Mouse (Mus musculus) limb, embryonic 13.5 days (tissue): ENCODE data around the gene Cse1l. TPM values are rescaled to one million over a fixed set of nuclear protein-coding genes. Genes with fewer than 3 reads are reported as not detected.

ENCODE experiments used
- ATAC-seq: fragments of 200-750 bp; cut with Nextera tagmentation; 2 replicates; pipeline ENCODE4 v1.8.0; 2017; ENCODE audit warnings: low read depth, moderate number of reproducible peaks, moderate TSS enrichment; ENCODE audit not compliant: low FRiP score
- H3K27ac ChIP-seq: fragments of 300-500 bp; sonication (generic); 2 replicates; pipeline ENCODE4 v1.5.1; 2015; ENCODE audit warnings: inconsistent platforms, mild to moderate bottlenecking, moderate library complexity
- H3K27me3 ChIP-seq: fragments of 300-500 bp; sonication (generic); 2 replicates; pipeline ENCODE4 v1.6.1; 2015; ENCODE audit warnings: mild to moderate bottlenecking, inconsistent platforms
- H3K36me3 ChIP-seq: fragments of 300-500 bp; sonication (generic); 2 replicates; pipeline ENCODE4 v1.6.1; 2015; ENCODE audit warnings: inconsistent platforms, mild to moderate bottlenecking, moderate library complexity
- H3K4me1 ChIP-seq: fragments of 300-500 bp; sonication (generic); 2 replicates; pipeline ENCODE4 v1.6.1; 2015; ENCODE audit warnings: inconsistent platforms
- H3K4me2 ChIP-seq: fragments of 300-500 bp; sonication (generic); replicated peaks from 2 replicates; pipeline ENCODE4 v1.6.1; 2015; ENCODE audit warnings: inconsistent platforms, mild to moderate bottlenecking, moderate library complexity
- H3K4me3 ChIP-seq: fragments of 300-500 bp; sonication (generic); 2 replicates; pipeline ENCODE4 v1.5.1; 2015; ENCODE audit warnings: moderate library complexity, mild to moderate bottlenecking, inconsistent platforms
- H3K9ac ChIP-seq: fragments of 300-500 bp; sonication (generic); 2 replicates; pipeline ENCODE4 v1.6.1; 2015; ENCODE audit warnings: mild to moderate bottlenecking, inconsistent platforms
- H3K9me3 ChIP-seq: fragments of 300-500 bp; sonication (generic); 2 replicates; pipeline ENCODE4 v1.6.1; 2016; ENCODE audit warnings: inconsistent platforms
- WGBS: fragments of 180-500 bp; shearing (Covaris S2); methylation state at CpG from one replicate; pipeline ENCODE4 v1.1.7; 2015; 5-methylcytosine and 5-hydroxymethylcytosine counted together
- polyA plus RNA-seq: library from polyadenylated mRNA; unstranded; fragments of >200 nt; fragmentation: Nextera tagmentation; extraction: Ambion mirVana; gene quantifications from 2 replicates; pipeline ENCODE4 v1.2.1, GENCODE M21; 2015

Cse1l gene
- polyA plus RNA-seq, 1 experiment from 2014 or later = 127 TPM

DNA sequence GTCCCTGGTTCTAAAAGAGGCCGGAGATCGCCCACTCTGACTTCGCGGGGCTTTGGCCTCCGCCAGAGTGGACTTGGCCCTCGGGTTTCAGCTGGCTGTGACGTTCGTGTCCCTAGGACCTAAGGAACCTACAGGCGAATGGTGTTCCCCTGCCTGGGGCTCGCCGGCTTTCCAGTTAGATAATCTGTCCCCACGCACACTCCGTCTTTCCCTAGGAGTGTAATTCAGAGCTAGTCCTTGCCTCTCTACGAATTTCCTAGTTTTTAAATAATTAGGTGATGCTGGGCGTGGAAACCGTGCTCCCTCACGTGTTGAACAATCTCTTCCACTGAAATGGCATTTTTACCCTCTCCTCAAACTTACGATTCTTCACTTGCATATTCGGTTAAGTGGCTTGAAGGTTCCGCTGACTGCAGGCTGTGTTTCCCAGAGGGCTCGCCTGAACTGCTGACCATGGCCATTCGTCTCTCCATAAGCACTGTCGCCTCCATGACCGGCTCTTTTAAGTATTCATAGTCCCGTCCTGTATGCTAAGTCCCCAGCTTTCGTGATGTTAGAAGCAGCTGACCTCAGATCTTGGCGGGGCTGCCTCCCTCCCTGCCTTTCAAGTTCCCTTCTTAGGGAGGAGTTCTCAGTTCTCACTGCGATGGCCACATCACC, 813 bp downstream of the Cse1l start:
- ATAC-seq = peak; percentile 34
- Histone ChIP-seq H3K27ac (peak overlapping the region; percentile 98; the same call in 1 of the 2 replicates), H3K36me3 (peaks cover 12% of the 10 kb centered on the region), H3K4me1 (peaks cover 13% of the 10 kb centered on the region), H3K9me3 (no peaks in the 10 kb centered on the region), H3K9ac (peak overlapping the region; percentile 90), H3K27me3 (no peaks in the 10 kb centered on the region), H3K4me3 (peak overlapping the region; percentile 86), H3K4me2 (peak overlapping the region; percentile 97)
- under 1% methylated on average over 28 of the region's 28 CpGs for WGBS

DNA sequence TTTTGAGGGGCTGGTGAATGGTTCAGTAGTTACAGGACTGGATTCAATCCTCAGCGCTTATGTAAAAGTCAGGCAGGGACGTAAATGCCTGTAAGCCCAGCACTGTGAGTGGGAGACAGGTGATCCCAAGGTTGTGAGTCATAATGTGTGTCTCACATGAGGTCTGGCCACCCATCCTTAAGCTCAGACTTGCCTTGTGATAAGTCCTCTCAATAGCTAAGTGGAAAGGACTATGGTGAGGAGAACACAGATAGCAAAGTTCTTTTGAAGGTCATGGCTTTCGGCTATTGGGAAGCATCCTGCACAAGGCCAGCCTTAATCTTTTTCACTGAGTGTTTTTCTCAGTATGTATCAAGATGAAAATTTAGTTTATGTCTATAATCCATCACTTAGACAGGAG, 3.9 kb downstream of the Cse1l start:
- peaks cover 12% of the 10 kb centered on the region for H3K36me3 ChIP-seq
- no peaks in the 10 kb centered on the region for H3K9me3 ChIP-seq
- H3K27ac ChIP-seq = no peak overlapping the region
- H3K9ac ChIP-seq = no peak overlapping the region
- 94% methylated on average over 3 of the region's 3 CpGs for WGBS
- H3K4me2 ChIP-seq = no peak overlapping the region
- H3K27me3 ChIP-seq = no peaks in the 10 kb centered on the region
- H3K4me3 ChIP-seq = no peak overlapping the region
- ATAC-seq = no peak
- peaks cover 13% of the 10 kb centered on the region for H3K4me1 ChIP-seq

DNA sequence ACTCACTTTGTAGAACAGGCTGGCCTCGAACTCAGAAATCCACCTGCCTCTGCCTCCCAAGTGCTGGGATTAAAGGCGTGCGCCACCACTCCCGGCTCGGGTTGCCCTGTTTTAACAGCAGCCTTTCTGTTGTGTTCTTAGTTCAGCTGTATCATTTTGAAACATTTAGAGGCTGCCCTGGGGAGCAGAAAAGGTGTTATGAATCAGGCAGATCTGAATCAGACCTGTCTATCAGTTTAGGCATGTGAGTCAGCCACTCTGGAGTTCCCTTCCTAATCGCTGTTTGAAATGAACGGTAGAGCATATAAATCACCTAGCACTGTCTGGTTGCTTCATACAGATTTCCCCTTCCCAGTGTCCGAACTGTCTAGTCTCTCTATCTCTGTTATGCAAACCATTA, 4.7 kb downstream of the Cse1l start:
- H3K9me3 ChIP-seq = no peaks in the 10 kb centered on the region
- H3K27ac ChIP-seq = no peak overlapping the region
- H3K27me3 ChIP-seq = no peaks in the 10 kb centered on the region
- no peak overlapping the region for H3K9ac ChIP-seq
- H3K36me3 ChIP-seq = peaks cover 12% of the 10 kb centered on the region
- no peak overlapping the region for H3K4me2 ChIP-seq
- no peak overlapping the region for H3K4me3 ChIP-seq
- WGBS = 90% methylated on average over 8 of the region's 8 CpGs
- ATAC-seq = no peak
- H3K4me1 ChIP-seq = peaks cover 13% of the 10 kb centered on the region

DNA sequence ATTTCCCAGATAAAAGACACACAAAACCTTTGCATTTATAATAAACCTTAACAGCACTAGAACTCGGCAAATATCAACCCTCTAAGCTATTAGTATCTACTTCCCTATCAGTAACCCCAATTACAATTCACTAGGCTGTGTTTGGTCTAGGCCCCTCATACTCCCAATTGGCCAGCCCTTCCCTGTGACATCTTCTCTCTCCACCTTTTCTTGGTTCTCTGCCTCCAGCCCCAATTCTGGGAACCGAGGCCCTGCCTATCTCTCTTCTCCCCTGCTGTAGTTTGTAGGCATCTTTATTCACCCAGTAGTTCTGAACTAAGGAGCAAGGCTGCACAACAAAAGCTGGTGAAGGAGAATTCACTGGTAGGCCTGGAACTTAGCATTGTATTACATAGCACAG, 18.1 kb downstream of the Cse1l start:
- H3K9ac ChIP-seq = no peak overlapping the region
- H3K36me3 ChIP-seq = peaks cover 87% of the 10 kb centered on the region
- H3K27ac ChIP-seq = no peak overlapping the region
- H3K4me3 ChIP-seq = no peak overlapping the region
- no peak overlapping the region for H3K4me2 ChIP-seq
- no peaks in the 10 kb centered on the region for H3K27me3 ChIP-seq
- no peaks in the 10 kb centered on the region for H3K9me3 ChIP-seq
- H3K4me1 ChIP-seq = no peaks in the 10 kb centered on the region
- no peak for ATAC-seq
- WGBS = 87% methylated on average over 2 of the region's 2 CpGs

DNA sequence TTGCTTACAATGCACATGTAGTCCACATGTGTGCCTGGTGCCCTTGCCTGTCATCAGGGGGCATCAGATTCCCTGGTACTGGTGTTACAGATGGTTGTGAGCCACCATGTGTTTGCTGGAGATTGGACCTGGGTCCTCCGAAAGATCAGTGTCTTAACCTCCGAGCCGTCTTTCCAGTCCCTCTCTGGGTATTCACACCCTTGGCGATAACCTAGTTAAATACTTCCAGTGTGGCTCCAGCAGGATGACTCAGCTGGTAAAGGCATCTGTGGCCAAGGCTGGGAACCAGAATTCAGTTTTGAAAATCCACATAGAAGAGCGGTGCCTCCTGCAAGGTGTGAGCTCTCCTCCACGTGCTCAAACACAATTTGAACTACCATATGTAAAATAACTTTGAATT, 28.1 kb downstream of the Cse1l start:
- ATAC-seq = no peak
- no peak overlapping the region for H3K27ac ChIP-seq
- H3K4me2 ChIP-seq = no peak overlapping the region
- H3K4me1 ChIP-seq = no peaks in the 10 kb centered on the region
- H3K9me3 ChIP-seq = no peaks in the 10 kb centered on the region
- H3K27me3 ChIP-seq = no peaks in the 10 kb centered on the region
- peaks cover 93% of the 10 kb centered on the region for H3K36me3 ChIP-seq
- no peak overlapping the region for H3K9ac ChIP-seq
- H3K4me3 ChIP-seq = no peak overlapping the region
- 95% methylated on average over 6 of the region's 6 CpGs for WGBS

DNA sequence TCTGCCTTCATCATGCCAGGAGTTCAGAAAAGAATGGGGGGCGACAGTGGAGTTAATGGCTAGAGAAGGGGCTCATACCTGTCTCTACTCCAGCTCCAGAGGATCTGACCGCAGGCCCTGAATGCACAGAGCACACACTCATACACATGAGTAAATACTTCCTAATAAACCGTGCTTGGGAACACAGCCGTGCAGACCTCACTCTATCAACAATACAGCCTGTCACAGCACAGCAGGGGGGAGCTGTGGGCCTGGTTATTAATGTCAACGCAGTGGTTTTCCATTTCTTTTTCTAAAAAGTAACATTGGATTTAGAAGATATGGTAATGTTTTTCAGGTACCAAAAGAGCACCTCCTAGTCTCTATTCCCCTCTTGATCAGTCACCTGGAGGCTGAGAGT, 28.6 kb downstream of the Cse1l start:
- Histone ChIP-seq H3K4me1 (no peaks in the 10 kb centered on the region), H3K27me3 (no peaks in the 10 kb centered on the region), H3K9me3 (no peaks in the 10 kb centered on the region), H3K9ac (no peak overlapping the region), H3K27ac (no peak overlapping the region), H3K4me2 (no peak overlapping the region), H3K4me3 (no peak overlapping the region), H3K36me3 (peaks cover 93% of the 10 kb centered on the region)
- no peak for ATAC-seq
- WGBS = 85% methylated on average over 5 of the region's 5 CpGs

DNA sequence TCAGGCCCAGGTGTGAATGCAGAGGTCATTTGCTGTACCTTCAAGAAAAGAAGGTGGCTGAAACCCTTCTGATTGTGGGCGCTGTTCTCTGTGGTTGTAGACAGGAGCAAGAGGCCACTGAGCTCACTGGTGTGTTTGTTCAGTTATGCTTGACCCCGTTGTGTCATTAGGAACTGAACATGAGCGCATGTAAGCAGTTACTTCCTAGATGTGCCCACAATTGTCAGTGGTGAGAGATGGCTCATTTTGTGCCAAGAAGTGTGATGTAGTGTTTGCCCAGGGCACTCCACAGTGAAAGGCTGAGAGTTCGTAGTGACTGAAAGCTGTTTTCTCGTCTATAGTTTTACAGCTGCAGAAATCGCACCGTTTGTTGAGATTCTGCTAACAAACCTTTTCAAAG, 29.7 kb downstream of the Cse1l start:
- Histone ChIP-seq H3K9me3 (no peaks in the 10 kb centered on the region), H3K4me2 (no peak overlapping the region), H3K27me3 (no peaks in the 10 kb centered on the region), H3K36me3 (peaks cover 92% of the 10 kb centered on the region), H3K9ac (no peak overlapping the region), H3K27ac (no peak overlapping the region), H3K4me1 (no peaks in the 10 kb centered on the region), H3K4me3 (no peak overlapping the region)
- no peak for ATAC-seq
- WGBS = 94% methylated on average over 7 of the region's 7 CpGs

DNA sequence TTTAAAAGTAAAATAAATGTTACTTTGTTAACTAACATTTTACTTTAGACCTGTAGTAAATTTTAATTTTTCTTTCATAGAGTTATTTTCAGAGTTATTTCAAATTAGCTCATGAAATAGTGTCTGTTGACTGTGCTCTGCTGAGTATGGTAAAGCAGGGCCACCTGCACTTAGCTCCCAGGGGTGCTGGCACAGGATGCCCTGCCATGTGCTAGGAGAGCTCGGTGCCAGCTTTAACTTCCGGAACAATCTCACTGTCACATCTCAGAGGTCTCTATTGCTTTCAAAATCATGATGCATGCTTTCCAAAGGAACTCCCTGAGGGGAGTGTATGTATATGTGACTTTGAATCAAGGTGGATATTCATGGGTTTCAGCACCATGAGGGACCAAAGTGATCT, 30.3 kb downstream of the Cse1l start:
- H3K9ac ChIP-seq = no peak overlapping the region
- WGBS = 86% methylated on average over 2 of the region's 2 CpGs
- no peak overlapping the region for H3K4me3 ChIP-seq
- no peak for ATAC-seq
- H3K4me2 ChIP-seq = no peak overlapping the region
- H3K27ac ChIP-seq = no peak overlapping the region
- no peaks in the 10 kb centered on the region for H3K27me3 ChIP-seq
- H3K4me1 ChIP-seq = no peaks in the 10 kb centered on the region
- no peaks in the 10 kb centered on the region for H3K9me3 ChIP-seq
- peaks cover 92% of the 10 kb centered on the region for H3K36me3 ChIP-seq

DNA sequence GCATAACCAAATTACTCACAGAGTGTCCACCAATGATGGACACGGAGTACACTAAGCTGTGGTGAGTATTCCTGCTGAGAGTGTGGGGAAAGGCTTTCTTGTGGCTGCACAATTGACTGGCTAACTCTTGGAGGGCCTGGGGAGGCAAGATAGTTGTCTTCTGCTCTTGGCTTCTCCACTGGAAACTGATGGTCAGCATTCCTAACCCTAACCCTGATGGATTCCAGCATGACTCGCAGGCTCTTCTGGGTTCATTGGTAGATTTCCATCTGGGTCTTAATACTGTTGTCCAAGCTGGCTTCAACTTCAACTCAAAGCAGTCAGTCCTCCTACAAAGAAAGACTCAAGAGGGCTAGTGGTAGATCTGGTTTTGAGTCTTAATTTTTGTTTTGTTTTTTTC, 37.3 kb downstream of the Cse1l start:
- peaks cover 85% of the 10 kb centered on the region for H3K36me3 ChIP-seq
- 91% methylated on average over 2 of the region's 2 CpGs for WGBS
- no peak for ATAC-seq
- no peak overlapping the region for H3K4me2 ChIP-seq
- no peak overlapping the region for H3K9ac ChIP-seq
- H3K27me3 ChIP-seq = no peaks in the 10 kb centered on the region
- H3K27ac ChIP-seq = peak overlapping the region; percentile 39; the same call in 1 of the 2 replicates
- no peaks in the 10 kb centered on the region for H3K4me1 ChIP-seq
- no peaks in the 10 kb centered on the region for H3K9me3 ChIP-seq
- H3K4me3 ChIP-seq = no peak overlapping the region

DNA sequence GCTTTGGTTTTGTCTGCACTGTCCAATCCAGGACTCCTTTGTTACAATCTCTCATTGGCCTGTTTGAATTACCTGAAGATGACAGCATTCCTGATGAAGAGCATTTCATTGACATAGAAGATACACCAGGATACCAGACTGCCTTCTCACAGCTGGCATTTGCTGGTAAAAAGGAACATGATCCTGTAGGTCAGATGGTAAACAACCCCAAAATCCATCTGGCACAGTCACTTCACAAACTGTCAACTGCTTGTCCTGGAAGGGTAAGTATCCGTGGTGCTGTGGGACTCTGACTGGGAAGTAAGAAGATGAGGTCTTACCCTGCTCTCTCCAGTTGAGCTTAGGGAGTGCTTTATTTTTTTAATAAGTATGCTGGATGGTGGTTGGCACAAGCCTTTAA, 38.5 kb downstream of the Cse1l start:
- Histone ChIP-seq H3K36me3 (peaks cover 85% of the 10 kb centered on the region), H3K4me2 (no peak overlapping the region), H3K9me3 (no peaks in the 10 kb centered on the region), H3K4me1 (no peaks in the 10 kb centered on the region), H3K27me3 (no peaks in the 10 kb centered on the region), H3K9ac (no peak overlapping the region), H3K4me3 (no peak overlapping the region), H3K27ac (no peak overlapping the region)
- no peak for ATAC-seq
- 76% methylated on average over 1 of the region's 1 CpGs for WGBS

DNA sequence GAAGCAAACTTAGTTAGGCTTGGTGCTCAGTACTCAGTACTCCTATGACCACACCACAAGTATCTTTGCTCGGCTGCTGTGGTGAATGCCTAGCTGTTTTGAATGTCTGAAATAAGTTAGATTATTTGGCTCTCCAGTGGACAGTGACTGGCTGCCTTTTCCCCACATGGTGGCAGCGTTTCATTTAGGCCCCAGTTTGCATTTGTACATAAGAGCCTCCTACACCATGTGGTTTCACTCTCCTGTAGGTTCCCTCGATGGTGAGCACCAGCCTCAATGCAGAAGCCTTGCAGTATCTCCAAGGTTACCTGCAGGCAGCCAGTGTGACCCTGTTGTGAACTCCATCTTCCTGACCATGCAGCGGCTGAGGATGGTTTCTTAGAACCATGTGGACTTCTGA, 39.6 kb downstream of the Cse1l start:
- Histone ChIP-seq H3K27me3 (no peaks in the 10 kb centered on the region), H3K36me3 (peaks cover 88% of the 10 kb centered on the region), H3K4me1 (no peaks in the 10 kb centered on the region), H3K4me3 (no peak overlapping the region), H3K27ac (no peak overlapping the region), H3K9me3 (no peaks in the 10 kb centered on the region), H3K9ac (no peak overlapping the region), H3K4me2 (no peak overlapping the region)
- WGBS = 51% methylated on average over 4 of the region's 4 CpGs
- ATAC-seq = no peak

DNA sequence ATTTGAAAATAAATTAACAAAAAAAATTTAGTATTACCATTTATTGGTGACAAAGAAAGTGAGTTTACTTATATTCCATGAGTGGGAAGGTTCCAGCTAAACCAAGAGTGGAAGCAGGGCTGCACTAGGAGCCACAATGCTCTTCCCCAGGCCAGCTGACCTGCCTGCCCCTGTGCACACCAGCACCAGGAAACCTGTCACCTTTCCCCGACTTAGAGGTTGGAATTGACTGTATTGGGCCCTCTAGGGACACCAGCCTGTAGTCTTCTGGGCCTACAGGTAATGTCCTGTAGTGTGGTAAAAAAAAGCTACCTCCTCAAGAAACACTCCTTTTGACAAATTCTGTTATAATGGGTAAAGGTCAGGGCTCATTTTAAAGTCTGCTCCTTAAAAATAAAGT, 42.4 kb downstream of the Cse1l start:
- Histone ChIP-seq H3K27me3 (no peaks in the 10 kb centered on the region), H3K4me3 (no peak overlapping the region), H3K36me3 (peaks cover 88% of the 10 kb centered on the region), H3K4me1 (no peaks in the 10 kb centered on the region), H3K4me2 (no peak overlapping the region), H3K27ac (no peak overlapping the region), H3K9ac (no peak overlapping the region), H3K9me3 (no peaks in the 10 kb centered on the region)
- no peak for ATAC-seq
- 50% methylated on average over 1 of the region's 1 CpGs for whole genome bisulfite sequencing

DNA sequence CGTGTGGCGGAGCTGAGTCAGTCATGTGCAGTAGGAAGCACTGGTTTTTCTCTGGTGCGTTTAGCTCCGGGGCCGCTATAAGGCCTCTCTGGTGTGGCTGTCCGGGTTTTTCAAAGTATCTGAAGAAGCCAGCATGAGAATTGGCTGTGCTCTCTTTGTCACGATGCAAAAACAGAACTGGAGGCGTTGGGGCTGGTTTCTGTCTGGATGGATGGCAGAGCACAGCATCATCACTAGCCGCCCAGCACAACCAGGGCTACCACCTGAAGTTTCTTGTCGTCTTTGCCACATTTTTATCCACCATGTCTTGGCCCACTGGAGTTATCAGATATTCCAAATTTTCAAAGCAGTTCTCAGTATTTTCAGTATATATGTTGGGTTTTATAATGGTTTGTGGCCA, 43.1 kb downstream of the Cse1l start:
- H3K27ac ChIP-seq = no peak overlapping the region
- no peak overlapping the region for H3K4me3 ChIP-seq
- H3K4me1 ChIP-seq = no peaks in the 10 kb centered on the region
- H3K9ac ChIP-seq = no peak overlapping the region
- ATAC-seq = no peak
- H3K36me3 ChIP-seq = peaks cover 88% of the 10 kb centered on the region
- WGBS = 90% methylated on average over 10 of the region's 10 CpGs
- H3K4me2 ChIP-seq = no peak overlapping the region
- H3K9me3 ChIP-seq = no peaks in the 10 kb centered on the region
- no peaks in the 10 kb centered on the region for H3K27me3 ChIP-seq
